Mouse (Mus musculus) embryonic fibroblast, embryonic 13.5 days (primary cell): ENCODE data around the gene Rb1. TPM values are rescaled to one million over a fixed set of nuclear protein-coding genes. Genes with fewer than 3 reads are reported as not detected.

Experiments
- H3K27ac ChIP-seq: 2 replicates; pipeline ENCODE4 v1.5.1; 2012; ENCODE audit warnings: low read length, control low read depth, inconsistent platforms; ENCODE audit not compliant: insufficient read depth
- H3K4me1 ChIP-seq: 2 replicates; pipeline ENCODE4 v1.6.1; 2011; ENCODE audit warnings: low read length; ENCODE audit not compliant: control insufficient read depth, insufficient read depth
- H3K4me3 ChIP-seq: 2 replicates; pipeline ENCODE4 v1.5.1; 2011; ENCODE audit warnings: mild to moderate bottlenecking, control low read depth, low read length; ENCODE audit not compliant: insufficient read depth
- CTCF ChIP-seq: IDR thresholded peaks from 2 replicates; pipeline ENCODE4 v1.5.1; 2011; ENCODE audit warnings: mild to moderate bottlenecking, control low read depth, low read length, moderate library complexity, borderline replicate concordance; ENCODE audit not compliant: insufficient read depth
- POLR2A ChIP-seq: IDR thresholded peaks from 2 replicates; pipeline ENCODE4 v1.6.1; 2011; ENCODE audit warnings: low read depth, mild to moderate bottlenecking, control low read depth, low read length, moderate library complexity
- polyA plus RNA-seq: library from polyadenylated mRNA; stranded (reverse); fragments of >200 nt; gene quantifications from 2 replicates; pipeline ENCODE4 v1.2.4, GENCODE M21; 2011; ENCODE audit warnings: low read depth; ENCODE audit not compliant: missing spikeins, insufficient read length

Rb1 gene
- polyA plus RNA-seq, 1 experiment, result 16.0 TPM

- no peak overlapping the region for H3K27ac ChIP-seq
- TF ChIP-seq POLR2A, result no peak
- no peak for TF ChIP-seq CTCF
- no peak overlapping the region for H3K4me3 ChIP-seq
- no peaks in the 10 kb centered on the region for H3K4me1 ChIP-seq
Observed at GRCm38 (mm10) chr14:73368221-73368620, 42.6 kb upstream of the Rb1 start.

GRCm38 (mm10) chr14:73366278-73366677 is 40.7 kb upstream of the Rb1 start:
- H3K4me1 ChIP-seq, result no peaks in the 10 kb centered on the region
- no peak overlapping the region for H3K27ac ChIP-seq
- no peak overlapping the region for H3K4me3 ChIP-seq
- TF ChIP-seq CTCF, result no peak
- no peak for TF ChIP-seq POLR2A

GRCm38 (mm10) chr14:73363782-73364181 is 38.2 kb upstream of the Rb1 start:
- Histone ChIP-seq H3K4me1 (no peaks in the 10 kb centered on the region), H3K4me3 (no peak overlapping the region), H3K27ac (no peak overlapping the region)
- TF ChIP-seq POLR2A (no peak), CTCF (no peak)

GRCm38 (mm10) chr14:73354700-73355099 is 29.1 kb upstream of the Rb1 start:
- H3K27ac ChIP-seq, result no peak overlapping the region
- no peak overlapping the region for H3K4me3 ChIP-seq
- TF ChIP-seq CTCF, result no peak
- no peak for TF ChIP-seq POLR2A
- no peaks in the 10 kb centered on the region for H3K4me1 ChIP-seq

- Histone ChIP-seq H3K4me1 (no peaks in the 10 kb centered on the region), H3K27ac (no peak overlapping the region), H3K4me3 (no peak overlapping the region)
- TF ChIP-seq POLR2A (no peak), CTCF (no peak)
Observed at GRCm38 (mm10) chr14:73351118-73351517, 25.5 kb upstream of the Rb1 start.

GRCm38 (mm10) chr14:73350029-73350428 is 24.4 kb upstream of the Rb1 start:
- H3K4me1 ChIP-seq, result no peaks in the 10 kb centered on the region
- TF ChIP-seq POLR2A (no peak), CTCF (no peak)
- no peak overlapping the region for H3K4me3 ChIP-seq
- no peak overlapping the region for H3K27ac ChIP-seq

- Histone ChIP-seq H3K4me3 (no peak overlapping the region), H3K27ac (no peak overlapping the region), H3K4me1 (no peaks in the 10 kb centered on the region)
- TF ChIP-seq POLR2A (no peak), CTCF (no peak)
Observed at GRCm38 (mm10) chr14:73349061-73349670, 23.5 kb upstream of the Rb1 start.

GRCm38 (mm10) chr14:73347302-73347701 is 21.7 kb upstream of the Rb1 start:
- no peak overlapping the region for H3K27ac ChIP-seq
- H3K4me1 ChIP-seq, result no peaks in the 10 kb centered on the region
- no peak overlapping the region for H3K4me3 ChIP-seq
- TF ChIP-seq POLR2A, result no peak
- TF ChIP-seq CTCF, result no peak

GRCm38 (mm10) chr14:73345614-73346013 is 20.0 kb upstream of the Rb1 start:
- H3K4me3 ChIP-seq, result no peak overlapping the region
- H3K4me1 ChIP-seq, result no peaks in the 10 kb centered on the region
- H3K27ac ChIP-seq, result no peak overlapping the region
- no peak for TF ChIP-seq POLR2A
- no peak for TF ChIP-seq CTCF

GRCm38 (mm10) chr14:73340051-73340755 is 14.6 kb upstream of the Rb1 start:
- Histone ChIP-seq H3K4me3 (no peak overlapping the region), H3K27ac (no peak overlapping the region), H3K4me1 (no peaks in the 10 kb centered on the region)
- TF ChIP-seq POLR2A, result no peak
- no peak for TF ChIP-seq CTCF
